Mouse (Mus musculus) midbrain, embryonic 10.5 days (tissue): ENCODE data around the gene Rheb. TPM values are rescaled to one million over a fixed set of nuclear protein-coding genes. Genes with fewer than 3 reads are reported as not detected.
A peak's percentile ranks its signal among the peaks of the same experiment; 100 is the strongest.
"Not testable (repeated sequence)": the region's sequence is repeated elsewhere in the genome, so short reads cannot be mapped to it uniquely, and the experiment has no call there.

ENCODE experiments used
- DNase-seq: peaks from one replicate; pipeline ENCODE4 v3.0.0-alpha.2; 2017; ENCODE audit warnings: low spot score
- H3K27ac ChIP-seq: fragments of 300-500 bp; sonication (generic); replicated peaks from 2 replicates; pipeline ENCODE4 v1.5.1; 2016; ENCODE audit warnings: mild to moderate bottlenecking
- H3K27me3 ChIP-seq: fragments of 300-500 bp; sonication (generic); 2 replicates; pipeline ENCODE4 v1.6.1; 2016; ENCODE audit warnings: low read depth, mild to moderate bottlenecking; ENCODE audit not compliant: poor library complexity, severe bottlenecking
- H3K36me3 ChIP-seq: fragments of 300-500 bp; sonication (generic); 2 replicates; pipeline ENCODE4 v1.6.1; 2016; ENCODE audit warnings: mild to moderate bottlenecking, moderate library complexity
- H3K4me1 ChIP-seq: fragments of 300-500 bp; sonication (generic); 2 replicates; pipeline ENCODE4 v1.6.1; 2016
- H3K4me3 ChIP-seq: fragments of 300-500 bp; sonication (generic); 2 replicates; pipeline ENCODE4 v1.5.1; 2016; ENCODE audit warnings: mild to moderate bottlenecking, moderate library complexity
- H3K9me3 ChIP-seq: fragments of 300-500 bp; sonication (generic); replicated peaks from 2 replicates; pipeline ENCODE4 v1.6.1; 2016; ENCODE audit warnings: mild to moderate bottlenecking
- WGBS: fragments of 180-500 bp; shearing (Covaris S2); methylation state at CpG from one replicate; pipeline ENCODE4 v1.1.7; 2016; 5-methylcytosine and 5-hydroxymethylcytosine counted together
- polyA plus RNA-seq: library from polyadenylated mRNA; unstranded; fragments of >200 nt; fragmentation: Nextera tagmentation; extraction: Ambion mirVana; gene quantifications from 2 replicates; pipeline ENCODE4 v1.2.1, GENCODE M21; 2016

Rheb gene
- polyA plus RNA-seq, 1 experiment from 2014 or later: 183 TPM

DNA sequence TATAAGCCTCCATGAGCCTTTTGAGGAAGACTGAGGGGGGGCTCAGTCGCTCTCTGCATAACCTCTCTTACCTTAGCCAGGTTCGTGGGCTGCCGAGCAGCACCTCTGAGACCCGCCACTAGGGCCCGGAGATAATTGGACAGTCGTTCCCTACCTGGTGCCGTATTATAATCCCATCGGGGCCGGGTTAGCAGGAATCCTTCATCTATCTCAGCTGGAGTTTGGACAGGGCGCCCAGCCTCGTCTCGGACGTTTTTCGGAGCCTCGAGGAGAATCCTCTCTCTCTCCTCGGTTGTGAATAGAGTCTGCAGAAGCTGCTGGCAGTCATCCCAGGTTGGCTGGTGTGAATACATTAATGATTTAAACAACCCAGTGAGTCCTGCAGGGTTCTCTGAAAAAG is 67.9 kb downstream of the Rheb start:
- DNase-seq: not testable (repeated sequence)

DNA sequence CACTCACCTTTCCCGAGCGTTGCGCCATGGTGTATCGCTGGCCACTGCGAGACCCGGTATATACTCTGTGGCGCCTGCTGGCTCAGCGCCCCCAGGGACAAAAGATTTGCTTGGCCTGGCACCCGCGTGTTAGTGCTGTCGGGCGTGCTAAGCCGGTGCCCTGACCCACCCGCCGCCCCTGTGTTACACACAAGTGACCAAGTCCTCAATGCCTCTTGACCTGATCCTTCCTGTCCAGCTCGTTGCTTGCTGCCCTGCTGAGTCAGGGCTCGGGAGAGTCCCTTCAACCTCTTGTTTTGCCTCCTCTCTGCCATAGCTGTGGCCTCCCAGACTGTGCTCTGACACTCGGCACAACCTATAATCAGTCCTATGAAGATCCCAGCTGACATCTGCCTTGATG is 84.6 kb downstream of the Rheb start, which contains the start of gene Crygn:
Gene Crygn, minus strand, starts transcription at position 193 of the 400 bp plus-strand sequence.
- WGBS: 33% methylated on average over 18 of the region's 18 CpGs

More for the DNA sequence above, 67.9 kb downstream of the Rheb start:
- not testable (repeated sequence) for H3K36me3 ChIP-seq, H3K27ac ChIP-seq, H3K9me3 ChIP-seq, H3K4me3 ChIP-seq
- Histone ChIP-seq H3K27me3 (peaks cover 18% of the 10 kb centered on the region), H3K4me1 (peaks cover 12% of the 10 kb centered on the region)
- 93% methylated on average over 16 of the region's 16 CpGs for WGBS

DNA sequence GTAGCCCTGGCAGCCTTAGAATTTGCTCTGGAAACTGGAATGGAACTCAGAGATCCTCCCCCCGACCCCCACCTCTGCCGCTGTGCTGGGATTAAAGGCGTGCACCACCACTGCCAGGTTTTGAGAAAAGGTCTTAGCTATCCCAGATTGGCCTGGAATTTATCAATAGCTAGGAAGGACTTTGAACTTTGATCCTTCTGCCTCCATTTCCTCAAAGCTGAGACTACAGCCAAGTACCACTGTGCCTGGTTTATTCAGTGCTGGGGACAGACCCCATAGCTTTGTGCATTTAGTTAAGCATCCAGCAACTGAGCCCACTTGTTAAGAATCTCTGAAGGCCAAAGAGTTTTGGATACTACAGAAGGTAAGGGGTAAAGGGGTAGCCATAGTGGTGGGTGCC is 85.5 kb downstream of the Rheb start:
- H3K27me3 ChIP-seq: peaks cover 14% of the 10 kb centered on the region
- H3K4me3 ChIP-seq: no peak overlapping the region
- 60% methylated on average over 3 of the region's 3 CpGs for WGBS
- no peaks in the 10 kb centered on the region for H3K9me3 ChIP-seq
- H3K36me3 ChIP-seq: no peaks in the 10 kb centered on the region
- H3K4me1 ChIP-seq: peaks cover 30% of the 10 kb centered on the region
- DNase-seq: no peak
- no peak overlapping the region for H3K27ac ChIP-seq

More for the DNA sequence above, 84.6 kb downstream of the Rheb start, which contains the start of gene Crygn:
- H3K4me1 ChIP-seq: peaks cover 22% of the 10 kb centered on the region
- H3K27me3 ChIP-seq: peaks cover 14% of the 10 kb centered on the region
- H3K9me3 ChIP-seq: no peaks in the 10 kb centered on the region
- H3K27ac ChIP-seq: peak within 1 kb of the TSS; percentile 13; the same call in 1 of the 2 replicates
- H3K4me3 ChIP-seq: no peak within 1 kb of the TSS
- H3K36me3 ChIP-seq: no peaks in the 10 kb centered on the region
- DNase-seq: no peak

Other genes starting within 250 kb of the Rheb start
- 32.4 and 44.8 TPM in 2 replicates for gene Smarcd3, start 218.2 kb downstream of the Rheb start, polyA plus RNA-seq
- gene Nub1, start 157.1 kb downstream of the Rheb start, polyA plus RNA-seq: 27.2 and 29.3 TPM in 2 replicates
- 13.9 and 15.2 TPM in 2 replicates for gene Wdr86, start 111.9 kb downstream of the Rheb start, polyA plus RNA-seq
- gene Crygn, start 84.6 kb downstream of the Rheb start, polyA plus RNA-seq: 1.1 TPM in 1 of 2 replicates, not detected in the other